Mouse (Mus musculus) megakaryocyte progenitor cell, adult 5-6 weeks (primary cell): Measurements from ENCODE around the gene 1700007K13Rik. TPM values are rescaled to one million over a fixed set of nuclear protein-coding genes. Genes with fewer than 3 reads are reported as not detected.
A peak's percentile ranks its signal among the peaks of the same experiment; 100 is the strongest.

Source experiments
- ATAC-seq: replicated peaks from 2 replicates; pipeline ENCODE4 v1.8.0; 2016; ENCODE audit warnings: mild to moderate bottlenecking, moderate TSS enrichment, inconsistent platforms; ENCODE audit not compliant: poor library complexity
- total RNA-seq, 2 experiments: library from RNA; stranded (forward) in 1 of 2; stranded (reverse) in 1 of 2; fragments of 157-497, 149-512 nt in 1 of 2; fragments of 200-1000 nt in 1 of 2; gene quantifications; 2 replicates each; pipeline versions ENCODE4 v1.2.3 to v1.2.4; 2015 to 2017

1700007K13Rik gene
- total RNA-seq, 2 experiments from 2014 or later, result not detected

GRCm38 (mm10) chr2:28470591-28470990, 4.5 kb upstream of the 1700007K13Rik start:
- ATAC-seq, result no peak

DNA sequence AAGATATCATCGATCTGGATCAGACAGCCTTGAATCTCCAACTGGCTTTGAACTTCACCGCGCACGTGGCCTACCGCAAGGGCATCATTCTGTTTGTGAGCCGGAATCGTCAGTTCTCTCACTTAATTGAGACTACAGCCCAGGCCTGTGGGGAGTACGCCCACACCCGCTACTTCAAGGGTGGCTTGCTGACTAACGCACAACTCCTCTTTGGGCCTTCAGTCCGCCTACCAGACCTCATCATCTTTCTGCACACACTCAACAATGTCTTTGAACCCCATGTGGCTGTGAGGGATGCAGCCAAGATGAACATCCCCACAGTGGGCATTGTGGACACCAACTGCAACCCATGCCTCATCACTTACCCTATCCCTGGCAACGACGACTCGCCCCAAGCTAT, 3.3 kb upstream of the 1700007K13Rik start:
- no peak for ATAC-seq

GRCm38 (mm10) chr2:28468486-28469225, 2.5 kb upstream of the 1700007K13Rik start:
- ATAC-seq, result no peak

- ATAC-seq, result peak; percentile 96
These were observed 1.8 kb upstream of the 1700007K13Rik start, which contains the start of gene Mrps2 for GRCm38 (mm10) chr2:28467860-28468485. Gene Mrps2, plus strand, starts transcription at chr2:28468066.

DNA sequence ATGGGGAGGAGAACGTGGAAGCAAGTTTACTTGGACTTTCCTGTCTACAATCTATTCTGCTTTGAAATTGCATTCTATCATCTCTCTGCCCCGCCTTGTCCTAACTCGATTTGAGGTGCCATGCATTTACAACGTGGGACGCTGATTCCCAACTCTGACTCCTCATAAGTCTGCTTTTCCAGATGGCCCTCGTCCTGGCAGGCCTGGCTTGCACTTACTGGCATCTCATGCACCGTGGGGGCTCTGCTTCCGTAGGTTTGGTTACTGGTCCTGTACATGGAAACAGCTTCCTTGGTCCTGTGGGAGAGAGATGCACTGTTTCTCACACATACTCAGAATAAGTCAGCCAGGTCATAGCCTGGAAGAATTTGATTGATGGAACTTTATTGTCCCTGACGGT, 1.2 kb downstream of the 1700007K13Rik start:
- no peak for ATAC-seq

- peak; percentile 62 for ATAC-seq
These were observed 2.2 kb downstream of the 1700007K13Rik start for GRCm38 (mm10) chr2:28463919-28464318.

DNA sequence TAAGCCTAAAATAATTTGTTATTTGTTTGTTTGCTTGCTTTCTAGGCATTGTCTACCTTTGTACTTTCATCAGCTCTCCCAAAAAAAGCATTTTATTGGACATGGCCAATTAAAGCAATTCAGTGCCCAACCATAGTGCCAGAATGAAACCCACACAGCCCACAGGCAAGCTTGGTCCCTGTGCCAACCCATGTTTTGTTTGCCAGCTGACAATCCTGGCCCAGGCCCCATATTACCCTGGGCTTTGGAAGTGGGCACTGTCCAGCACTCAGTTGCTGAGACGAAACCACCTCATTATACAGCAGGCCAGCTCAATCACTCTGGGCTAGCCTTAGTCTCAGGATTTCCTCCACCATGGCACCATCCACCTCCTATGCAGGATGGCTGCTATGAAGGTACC, 9.5 kb downstream of the 1700007K13Rik start:
- ATAC-seq, result no peak

DNA sequence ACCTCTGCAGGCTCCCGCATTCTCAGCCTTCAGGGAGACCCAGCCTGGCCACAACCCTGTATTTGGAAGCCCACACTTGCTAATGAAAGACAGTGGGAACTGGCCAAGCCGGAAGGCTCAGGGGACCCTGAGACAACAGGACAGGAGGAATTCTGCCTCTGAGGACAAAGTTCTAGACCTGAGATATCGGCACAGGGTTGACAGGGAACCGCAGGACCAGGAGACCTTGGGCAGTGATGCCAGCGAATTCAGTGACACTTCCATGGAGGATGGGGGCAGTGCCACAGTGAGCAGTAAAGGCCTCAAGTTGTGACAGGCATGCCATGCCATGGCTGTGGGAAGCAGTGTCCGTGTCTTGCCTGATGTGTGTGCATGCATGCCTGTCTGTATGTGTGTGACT, 12.6 kb downstream of the 1700007K13Rik start:
- no peak for ATAC-seq

DNA sequence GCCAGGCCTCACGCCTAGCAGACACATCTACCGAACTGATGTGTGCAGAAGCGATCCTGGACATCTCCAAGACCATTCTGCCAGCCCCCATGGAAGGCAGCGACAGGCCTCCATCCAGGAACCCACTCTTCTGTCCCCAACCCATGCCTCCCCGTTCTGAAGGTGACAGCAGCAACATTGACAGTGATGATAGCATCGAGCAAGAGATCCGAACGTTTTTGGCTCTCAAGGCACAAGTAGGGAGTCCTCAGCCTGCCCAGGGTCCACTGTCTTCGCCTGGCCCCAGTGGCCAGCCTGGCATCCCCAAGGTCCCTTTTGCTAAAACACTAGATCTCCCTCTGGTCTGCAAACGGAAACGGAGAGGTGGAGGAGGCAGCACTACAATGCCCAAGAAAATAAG, 14.5 kb downstream of the 1700007K13Rik start:
- no peak for ATAC-seq

GRCm38 (mm10) chr2:28447315-28447670, 18.8 kb downstream of the 1700007K13Rik start:
- no peak for ATAC-seq

DNA sequence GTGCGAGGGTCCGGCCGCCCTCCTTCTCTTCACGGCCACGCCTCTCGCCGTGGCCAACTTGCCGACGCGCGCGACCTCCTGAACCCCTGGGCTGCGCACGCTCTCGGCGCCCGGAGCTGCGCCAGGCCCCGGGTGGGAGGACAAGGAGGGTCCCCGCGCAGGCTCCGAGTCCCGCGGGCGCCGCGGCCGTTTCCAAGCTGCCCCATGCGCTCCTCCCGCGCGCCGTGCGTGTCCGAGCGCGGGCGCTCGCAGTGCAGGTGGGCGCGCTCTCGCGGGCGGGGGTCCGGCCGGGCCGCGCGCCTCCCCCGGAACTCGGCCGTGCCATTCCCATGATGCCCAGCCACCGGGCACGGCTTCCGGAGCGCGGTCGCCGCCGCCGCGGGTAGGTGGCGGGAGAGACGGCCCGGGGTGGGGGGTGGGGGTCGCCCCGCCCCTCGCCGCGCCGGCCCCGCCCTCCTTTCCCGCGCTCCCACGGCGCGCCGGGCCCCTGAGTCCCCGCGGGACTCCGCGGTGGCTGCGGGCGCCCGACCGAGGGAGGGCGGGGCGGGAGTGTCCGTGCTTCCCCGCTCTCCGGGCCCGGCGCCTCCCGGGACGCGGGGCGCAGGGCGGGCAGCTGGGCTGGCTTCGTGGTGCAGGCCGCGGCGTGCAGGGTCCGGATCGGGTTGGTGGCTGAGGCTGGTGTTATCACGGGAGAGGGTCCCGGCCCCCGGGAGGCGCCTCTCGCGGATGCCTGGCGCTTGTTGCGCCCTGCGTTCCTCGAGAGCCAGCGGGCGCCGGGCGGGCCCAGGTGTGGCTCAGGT, 19.4 kb downstream of the 1700007K13Rik start, which contains the start of gene Ppp1r26:
Gene Ppp1r26, plus strand, starts transcription at position 286 of the 800 bp plus-strand sequence.
- no peak for ATAC-seq

DNA sequence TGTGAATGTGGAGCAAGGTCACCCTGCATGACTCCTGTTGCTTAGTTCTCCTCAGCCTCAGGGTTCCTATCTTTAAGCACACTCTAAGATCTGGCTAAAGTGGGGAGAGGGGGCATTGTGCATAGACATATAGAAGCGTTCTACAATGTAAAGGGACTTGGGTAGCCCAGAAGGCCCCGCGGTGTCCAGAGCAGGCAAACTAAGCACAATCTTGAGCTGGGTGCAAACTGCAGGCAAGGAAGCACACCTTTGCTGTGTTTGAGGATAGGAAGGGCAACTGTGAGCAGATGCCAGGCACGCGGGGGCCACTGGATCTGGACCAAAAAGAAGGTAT, 20.0 kb downstream of the 1700007K13Rik start:
- no peak for ATAC-seq

DNA sequence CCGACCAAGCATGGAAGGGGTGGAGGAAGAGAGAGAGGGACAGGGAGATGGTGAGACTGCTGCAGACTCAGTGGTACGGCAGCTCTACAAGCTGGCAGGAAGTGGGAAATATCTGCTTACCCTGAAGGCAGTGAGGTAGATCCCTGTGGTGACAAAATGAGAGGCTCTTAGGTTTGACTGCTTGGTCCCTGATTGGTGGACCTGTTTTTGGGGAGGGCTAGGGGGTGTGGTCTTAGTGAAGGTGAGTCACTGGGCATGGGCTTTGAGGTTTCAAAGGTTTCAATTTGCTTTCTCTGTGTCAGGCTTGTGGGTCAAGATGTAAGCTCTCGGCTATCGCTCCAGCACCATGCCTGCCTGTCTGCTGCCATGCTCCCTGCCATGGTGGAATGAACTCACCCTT, 21.1 kb downstream of the 1700007K13Rik start:
- no peak for ATAC-seq

DNA sequence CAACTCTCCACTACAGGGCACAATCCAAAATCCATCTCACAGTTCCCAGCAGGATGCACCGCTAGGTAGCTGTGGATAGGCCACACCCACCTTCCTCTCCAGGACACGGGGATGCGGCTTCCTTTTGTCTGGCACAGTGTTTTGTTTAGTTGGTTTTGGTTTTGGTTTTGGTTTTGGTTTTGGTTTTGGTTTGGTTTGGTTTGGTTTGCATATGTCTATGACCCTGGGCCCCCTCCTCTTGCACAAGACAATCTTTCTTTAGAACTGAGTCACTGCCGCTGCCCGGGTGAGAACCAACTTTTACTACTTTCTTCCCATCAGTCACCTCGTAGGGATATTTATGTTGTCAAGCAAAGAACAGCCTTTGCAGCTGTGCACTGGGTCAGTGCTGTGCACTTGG, 25.3 kb downstream of the 1700007K13Rik start:
- ATAC-seq, result no peak

GRCm38 (mm10) chr2:28435401-28435800, 30.7 kb downstream of the 1700007K13Rik start:
- no peak for ATAC-seq

- no peak for ATAC-seq
These were observed 32.6 kb downstream of the 1700007K13Rik start for GRCm38 (mm10) chr2:28433512-28433911.

DNA sequence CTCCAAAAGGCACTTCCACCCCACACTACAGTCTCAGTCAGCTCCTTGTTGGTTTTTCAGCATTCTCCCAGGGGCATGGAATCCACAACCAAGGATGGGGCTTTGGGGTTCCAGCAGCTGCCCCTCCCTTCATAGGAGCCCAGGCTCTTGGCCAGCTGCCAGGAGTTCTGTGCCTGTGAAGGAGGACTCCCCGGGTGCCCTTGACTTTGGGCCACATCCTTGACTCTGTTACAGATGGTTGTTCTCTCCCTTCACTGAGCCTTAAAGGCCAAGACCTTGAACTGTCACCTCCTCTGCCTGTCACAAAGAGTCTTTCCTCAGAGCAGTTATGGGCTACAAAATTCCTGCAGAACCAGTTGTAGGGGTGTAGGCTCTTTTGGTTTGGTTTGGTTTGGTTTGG, 33.3 kb downstream of the 1700007K13Rik start:
- no peak for ATAC-seq

DNA sequence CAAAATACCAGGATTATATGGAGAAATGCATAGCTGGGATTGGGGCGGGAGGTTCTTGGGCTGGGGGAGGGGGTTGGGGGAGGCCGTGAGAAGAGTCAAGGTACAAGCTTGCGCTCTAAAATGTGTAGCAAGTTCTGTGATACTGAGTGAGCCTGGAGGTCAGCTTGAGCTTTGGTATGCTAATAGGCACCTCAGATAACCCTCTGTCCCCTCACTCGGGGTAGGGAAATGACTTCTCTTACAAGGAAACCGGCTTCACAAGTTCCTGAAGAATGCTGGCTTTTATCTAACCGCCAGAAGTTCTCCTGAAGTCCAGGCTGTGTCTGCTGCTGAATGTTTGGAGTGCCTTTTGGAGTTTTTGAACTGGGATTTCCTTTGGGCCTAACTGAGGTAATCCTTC, 35.3 kb downstream of the 1700007K13Rik start:
- no peak for ATAC-seq

DNA sequence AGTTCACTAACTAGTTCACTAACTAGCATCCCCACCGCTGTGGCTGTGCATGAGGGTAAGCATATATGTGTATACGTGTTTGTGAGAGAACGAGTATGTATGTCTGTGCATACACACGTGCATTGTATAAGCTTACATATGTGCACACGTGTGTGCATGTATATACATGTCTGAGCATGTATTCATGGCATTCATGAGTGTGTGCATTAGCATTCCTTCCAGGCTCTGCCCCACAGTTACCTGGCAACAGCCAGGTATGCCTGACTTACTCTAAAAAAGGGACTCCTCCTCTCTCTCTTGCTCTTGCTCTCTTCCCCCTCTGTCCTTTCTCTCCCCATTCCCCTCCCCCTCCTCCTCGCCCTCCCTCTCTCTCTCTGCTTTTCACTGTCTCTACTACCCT, 38.9 kb downstream of the 1700007K13Rik start:
- ATAC-seq, result no peak

DNA sequence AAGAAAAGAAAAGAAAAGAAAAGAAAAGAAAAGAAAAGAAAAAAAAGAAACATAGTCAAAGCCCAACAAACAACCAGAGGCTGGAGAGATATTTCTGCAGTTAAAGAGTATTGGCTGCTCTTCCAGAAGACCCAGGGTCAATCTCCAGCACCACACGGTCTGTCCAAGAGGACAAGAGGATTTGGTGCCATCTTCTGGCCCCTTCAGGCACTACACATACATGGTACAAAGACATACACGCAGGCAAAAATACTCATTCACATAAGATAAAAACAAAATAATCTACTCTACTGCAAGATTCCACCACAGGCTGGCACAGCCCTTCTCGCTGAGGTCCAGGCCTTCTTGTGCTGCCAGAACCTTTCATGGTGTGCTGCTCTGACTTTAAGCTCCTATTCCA, 43.0 kb downstream of the 1700007K13Rik start:
- peak; percentile 87 for ATAC-seq

DNA sequence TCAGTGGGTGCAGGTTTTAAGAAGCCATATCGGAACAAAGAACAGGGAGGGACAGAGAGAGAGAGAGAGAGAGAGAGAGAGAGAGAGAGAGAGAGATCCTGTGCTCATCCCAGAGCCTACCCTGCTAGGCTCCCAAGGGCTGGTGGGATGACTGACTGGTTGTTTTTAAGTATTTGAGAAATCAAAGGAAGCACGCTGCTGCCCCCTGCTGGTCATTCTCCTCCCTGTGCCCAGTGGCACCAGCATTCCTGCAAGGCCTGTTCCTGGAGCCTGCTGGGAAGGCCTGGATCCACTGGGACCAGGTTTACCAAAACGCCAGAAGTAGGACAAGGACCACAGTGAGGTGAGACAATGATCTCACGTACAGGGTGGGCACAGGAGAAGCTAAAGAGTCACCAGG, 46.2 kb downstream of the 1700007K13Rik start:
- 0 out of 2 replicates have a peak, but pooled peaks have one; percentile 38 for ATAC-seq

DNA sequence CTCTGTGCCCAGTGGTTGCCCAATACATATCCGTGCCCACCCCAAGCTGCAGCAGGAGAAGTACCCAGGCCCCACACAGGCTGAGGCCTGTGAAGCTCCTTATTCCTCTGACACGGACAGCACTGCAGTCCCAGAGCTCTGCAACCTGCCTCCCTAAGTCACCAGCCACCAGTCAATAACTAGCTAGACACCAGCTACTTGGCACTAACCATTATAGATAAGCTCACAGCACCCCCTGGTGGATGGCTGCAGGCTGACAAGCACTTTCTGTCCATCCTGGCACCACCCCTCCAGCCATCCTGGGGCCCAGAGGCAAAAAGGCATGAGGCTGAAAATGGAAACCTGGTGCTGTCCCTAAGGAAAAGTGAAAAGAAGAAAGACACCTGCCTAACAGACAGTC, 48.1 kb downstream of the 1700007K13Rik start:
- peak; percentile 96 for ATAC-seq
